Mouse (Mus musculus) liver, embryonic 15.5 days (tissue): ENCODE data around the gene Hhipl1. TPM values are rescaled to one million over a fixed set of nuclear protein-coding genes. Genes with fewer than 3 reads are reported as not detected.

ENCODE experiments used
- ATAC-seq: fragments of 200-750 bp; cut with Nextera tagmentation; 2 replicates; pipeline ENCODE4 v1.8.0; 2017; ENCODE audit warnings: moderate number of reproducible peaks, mild to moderate bottlenecking, moderate library complexity; ENCODE audit not compliant: insufficient read depth
- H3K27ac ChIP-seq: fragments of 300-500 bp; sonication (generic); replicated peaks from 2 replicates; pipeline ENCODE4 v1.5.1; 2015; ENCODE audit warnings: mild to moderate bottlenecking, inconsistent platforms
- H3K27me3 ChIP-seq: fragments of 300-500 bp; sonication (generic); 2 replicates; pipeline ENCODE4 v1.6.1; 2015; ENCODE audit warnings: mild to moderate bottlenecking, inconsistent platforms
- H3K36me3 ChIP-seq: fragments of 300-500 bp; sonication (generic); replicated peaks from 2 replicates; pipeline ENCODE4 v1.6.1; 2015; ENCODE audit warnings: moderate library complexity, mild to moderate bottlenecking, inconsistent platforms
- H3K4me1 ChIP-seq: fragments of 300-500 bp; sonication (generic); replicated peaks from 2 replicates; pipeline ENCODE4 v1.6.1; 2015; ENCODE audit warnings: inconsistent platforms
- H3K4me2 ChIP-seq: fragments of 300-500 bp; sonication (generic); 2 replicates; pipeline ENCODE4 v1.6.1; 2015; ENCODE audit warnings: moderate library complexity, mild to moderate bottlenecking, inconsistent platforms
- H3K4me3 ChIP-seq: fragments of 300-500 bp; sonication (generic); replicated peaks from 2 replicates; pipeline ENCODE4 v1.5.1; 2015; ENCODE audit warnings: mild to moderate bottlenecking, inconsistent platforms
- H3K9ac ChIP-seq: fragments of 300-500 bp; sonication (generic); 2 replicates; pipeline ENCODE4 v1.6.1; 2015; ENCODE audit warnings: moderate library complexity, mild to moderate bottlenecking, inconsistent platforms
- H3K9me3 ChIP-seq: fragments of 300-500 bp; sonication (generic); replicated peaks from 2 replicates; pipeline ENCODE4 v1.6.1; 2016; ENCODE audit warnings: inconsistent platforms
- WGBS: fragments of 180-500 bp; shearing (Covaris S2); methylation state at CpG from one replicate; pipeline ENCODE4 v1.1.7; 2015; ENCODE audit warnings: mixed read lengths; ENCODE audit not compliant: insufficient replicate concordance; 5-methylcytosine and 5-hydroxymethylcytosine counted together
- polyA plus RNA-seq: library from polyadenylated mRNA; unstranded; fragments of >200 nt; fragmentation: Nextera tagmentation; extraction: Ambion mirVana; gene quantifications from 2 replicates; pipeline ENCODE4 v1.2.1, GENCODE M21; 2015

The Hhipl1 gene
- polyA plus RNA-seq, 1 experiment from 2014 or later: 0.09 TPM

DNA sequence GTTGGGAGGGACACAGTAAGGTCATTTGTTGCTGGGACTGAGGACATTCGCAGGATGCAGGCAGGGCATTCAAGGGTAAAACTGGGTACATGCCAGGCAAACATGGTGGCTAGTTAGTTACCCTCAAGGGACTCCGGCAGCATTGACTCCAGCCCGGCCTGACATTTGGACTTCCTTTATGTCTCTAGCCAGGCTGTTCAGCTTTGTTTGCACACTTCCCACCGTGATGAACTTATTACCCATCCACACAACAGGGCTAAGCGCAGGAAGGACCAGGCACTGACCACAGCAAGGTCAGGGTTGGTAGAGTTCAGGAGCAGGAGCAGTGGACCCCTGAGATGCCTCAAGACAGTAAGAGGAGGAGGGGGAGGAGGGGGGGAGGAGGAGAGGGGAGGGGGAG lies 62.9 kb downstream of the Hhipl1 start:
- H3K4me2 ChIP-seq: no peak overlapping the region
- H3K9ac ChIP-seq: no peak overlapping the region
- H3K9me3 ChIP-seq: no peaks in the 10 kb centered on the region
- H3K4me3 ChIP-seq: no peak overlapping the region
- 45% methylated on average over 5 of the region's 5 CpGs for WGBS
- no peaks in the 10 kb centered on the region for H3K27me3 ChIP-seq
- no peaks in the 10 kb centered on the region for H3K4me1 ChIP-seq
- no peak overlapping the region for H3K27ac ChIP-seq
- no peak for ATAC-seq
- H3K36me3 ChIP-seq: no peaks in the 10 kb centered on the region

DNA sequence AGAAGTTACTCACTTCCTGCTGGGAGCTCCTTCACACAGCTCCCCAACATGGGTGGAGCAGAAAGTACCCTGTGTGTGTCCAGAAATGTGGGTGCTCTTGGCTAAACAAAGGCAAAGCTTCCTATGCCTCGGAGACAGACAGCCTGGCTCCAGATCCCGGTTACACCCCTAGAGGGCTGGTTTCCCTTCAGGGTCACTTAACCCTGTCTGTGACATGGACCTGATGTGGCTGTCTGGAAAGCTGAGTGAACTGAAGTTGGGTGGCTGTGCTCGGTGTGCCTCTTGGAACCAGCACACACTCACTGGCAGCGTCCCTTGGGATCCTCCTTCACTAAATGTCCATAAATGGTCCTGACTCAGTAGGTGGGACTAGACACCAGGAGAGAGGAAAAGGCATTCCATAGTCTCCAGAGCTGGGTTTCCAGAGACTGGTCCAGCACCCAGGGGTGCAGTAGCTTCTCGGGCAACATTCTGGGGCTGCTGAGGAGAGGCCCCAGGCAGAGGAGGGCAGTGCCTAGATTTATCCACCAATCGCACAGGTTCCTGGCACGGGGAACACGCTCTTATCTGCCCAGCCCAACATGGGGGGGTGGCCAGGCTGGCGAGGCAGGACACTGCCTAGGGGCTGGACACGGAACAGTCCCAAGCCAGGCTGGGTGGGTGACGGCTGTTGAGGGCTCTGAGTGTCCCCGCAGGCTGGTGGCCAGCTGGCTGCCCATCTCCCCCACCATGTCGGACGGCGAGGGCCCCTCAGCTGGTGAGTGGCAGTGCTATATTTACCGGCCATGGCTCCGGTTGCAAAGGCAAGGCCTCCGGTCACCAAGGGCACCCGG lies 64.7 kb downstream of the Hhipl1 start, which contains the start of gene Eml1:
Gene Eml1, plus strand, starts transcription at position 362 of the 833 bp plus-strand sequence.
- no peaks in the 10 kb centered on the region for H3K27me3 ChIP-seq
- H3K4me3 ChIP-seq: no peak within 1 kb of the TSS
- no peak within 1 kb of the TSS for H3K9ac ChIP-seq
- no peak within 1 kb of the TSS for H3K4me2 ChIP-seq
- H3K9me3 ChIP-seq: no peaks in the 10 kb centered on the region
- WGBS: 41% methylated on average over 19 of the region's 19 CpGs
- H3K36me3 ChIP-seq: no peaks in the 10 kb centered on the region
- peak; percentile 51; the same call in 1 of the 2 replicates for ATAC-seq
- H3K4me1 ChIP-seq: no peaks in the 10 kb centered on the region
- no peak within 1 kb of the TSS for H3K27ac ChIP-seq

DNA sequence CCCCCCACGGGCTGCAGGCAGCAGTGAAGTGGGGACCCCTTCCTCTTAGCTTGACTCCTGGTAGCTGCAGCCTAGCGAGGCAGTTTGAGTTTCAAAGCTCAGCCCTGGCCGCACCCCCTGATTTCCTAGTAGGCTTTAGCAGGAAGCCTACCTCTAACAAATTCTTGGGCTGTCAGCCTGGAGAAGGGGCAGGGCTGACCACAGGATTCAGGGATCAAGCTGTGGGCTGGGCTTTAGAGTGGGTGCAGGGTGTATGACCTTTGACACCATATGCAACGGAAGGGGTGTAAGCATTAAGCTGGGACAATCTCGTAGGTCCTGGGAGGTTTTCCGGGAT lies 65.3 kb downstream of the Hhipl1 start:
- Histone ChIP-seq H3K36me3 (no peaks in the 10 kb centered on the region), H3K4me1 (no peaks in the 10 kb centered on the region), H3K27ac (no peak overlapping the region), H3K4me3 (no peak overlapping the region), H3K27me3 (no peaks in the 10 kb centered on the region), H3K4me2 (no peak overlapping the region), H3K9me3 (no peaks in the 10 kb centered on the region), H3K9ac (no peak overlapping the region)
- 48% methylated on average over 6 of the region's 6 CpGs for WGBS
- ATAC-seq: no peak

DNA sequence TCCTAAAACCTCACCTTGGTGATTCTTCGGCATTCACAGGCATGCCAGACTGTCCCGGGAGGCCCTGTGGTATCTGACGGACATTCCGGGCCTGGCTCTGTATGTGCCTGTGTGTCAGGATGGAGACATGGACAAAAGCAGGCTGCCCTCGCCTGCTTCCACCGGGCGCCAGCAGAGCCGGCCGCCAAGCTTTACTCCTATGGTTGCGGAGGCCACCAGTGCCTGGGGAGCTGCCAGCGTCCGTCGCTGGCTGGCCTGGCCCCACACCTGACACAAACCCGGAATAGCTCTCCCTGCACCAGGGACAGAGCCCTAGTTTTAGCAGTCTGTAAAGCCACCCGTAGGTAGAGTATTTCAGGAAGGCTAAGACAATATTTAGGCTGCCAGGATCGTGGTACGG lies 66.2 kb downstream of the Hhipl1 start:
- Histone ChIP-seq H3K4me1 (no peaks in the 10 kb centered on the region), H3K27me3 (no peaks in the 10 kb centered on the region), H3K36me3 (no peaks in the 10 kb centered on the region), H3K4me2 (no peak overlapping the region), H3K9me3 (no peaks in the 10 kb centered on the region), H3K27ac (no peak overlapping the region), H3K9ac (no peak overlapping the region), H3K4me3 (no peak overlapping the region)
- WGBS: 73% methylated on average over 17 of the region's 17 CpGs
- no peak for ATAC-seq

DNA sequence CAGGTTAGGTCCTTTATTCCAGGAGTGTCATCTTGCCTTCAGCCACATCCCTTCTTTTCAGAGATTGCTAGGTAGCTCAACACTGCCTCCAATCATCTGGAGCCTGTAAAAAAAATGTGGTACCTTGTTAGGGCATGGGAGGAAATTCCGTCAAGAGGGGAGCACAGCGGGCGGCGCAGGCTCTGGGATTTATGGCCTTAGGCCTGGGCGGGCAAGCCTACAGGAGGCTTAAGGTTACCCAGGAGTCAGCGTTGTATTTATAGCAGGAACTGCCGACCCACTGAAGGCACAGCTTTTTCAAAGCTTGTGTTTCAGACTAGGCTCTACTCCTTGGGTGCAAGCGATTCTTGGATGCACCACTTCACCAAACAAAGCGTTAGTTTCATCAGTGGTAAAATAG lies 67.5 kb downstream of the Hhipl1 start:
- Histone ChIP-seq H3K27me3 (no peaks in the 10 kb centered on the region), H3K27ac (no peak overlapping the region), H3K36me3 (no peaks in the 10 kb centered on the region), H3K9ac (no peak overlapping the region), H3K4me2 (no peak overlapping the region), H3K4me3 (no peak overlapping the region), H3K4me1 (no peaks in the 10 kb centered on the region), H3K9me3 (no peaks in the 10 kb centered on the region)
- ATAC-seq: no peak
- 54% methylated on average over 9 of the region's 9 CpGs for WGBS

DNA sequence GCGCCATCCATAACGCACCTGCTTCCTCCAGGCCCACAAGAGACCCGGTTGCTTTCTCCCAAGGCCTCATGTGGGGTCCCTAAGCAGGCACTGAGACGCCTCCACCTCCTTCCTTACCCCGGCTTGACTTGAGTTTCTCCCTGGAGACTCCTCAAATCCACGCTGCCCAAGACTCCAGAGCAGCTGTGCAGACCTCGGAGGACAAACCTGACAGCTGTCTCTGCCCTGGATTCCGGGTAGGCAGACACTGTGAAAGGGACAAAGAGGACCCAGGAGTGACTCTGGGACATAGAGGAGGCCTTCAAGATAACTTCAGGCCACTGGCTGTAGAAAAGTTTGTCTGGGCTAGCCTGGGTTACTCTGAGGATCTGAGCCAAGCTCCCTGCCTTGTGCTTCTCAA lies 68.6 kb downstream of the Hhipl1 start:
- Histone ChIP-seq H3K9me3 (no peaks in the 10 kb centered on the region), H3K36me3 (no peaks in the 10 kb centered on the region), H3K4me3 (no peak overlapping the region), H3K4me1 (no peaks in the 10 kb centered on the region), H3K27me3 (no peaks in the 10 kb centered on the region), H3K9ac (no peak overlapping the region), H3K4me2 (no peak overlapping the region), H3K27ac (no peak overlapping the region)
- no peak for ATAC-seq
- 50% methylated on average over 8 of the region's 8 CpGs for WGBS

DNA sequence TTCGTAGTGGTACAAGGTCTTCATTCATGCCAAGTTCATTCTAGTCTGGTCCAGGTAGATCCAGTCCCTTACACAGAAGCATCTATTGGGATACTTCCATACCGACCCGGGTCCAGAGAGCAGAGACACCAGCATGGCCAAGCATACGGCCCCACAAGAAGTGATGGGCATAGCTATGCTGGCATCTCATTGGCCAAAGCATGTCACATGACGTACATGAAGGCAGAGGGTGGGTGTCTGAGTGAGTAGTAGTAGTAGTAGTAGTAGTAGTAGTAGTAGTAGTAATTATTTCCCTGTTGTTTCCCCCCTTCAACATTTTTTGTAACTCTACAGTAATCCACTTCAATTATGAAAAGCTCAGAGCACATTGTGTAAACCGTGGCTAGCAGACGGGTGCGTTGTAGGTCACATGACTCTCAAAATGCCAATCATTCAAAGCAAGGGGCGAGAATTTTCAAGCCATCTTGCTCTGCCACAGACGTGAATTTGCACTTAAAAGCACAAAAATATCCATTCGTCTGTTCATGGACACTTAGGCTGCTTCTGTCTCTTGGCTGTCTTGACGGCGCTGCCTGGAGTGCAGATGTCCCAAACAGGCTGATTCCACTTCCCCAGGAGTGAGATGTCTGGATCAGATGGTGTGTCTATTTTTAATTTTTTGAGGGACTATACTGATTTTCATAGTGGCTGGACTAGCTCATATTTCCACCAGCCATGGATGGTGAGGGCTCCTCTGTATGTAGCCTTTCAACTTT lies 72.5 kb downstream of the Hhipl1 start:
- no peaks in the 10 kb centered on the region for H3K9me3 ChIP-seq
- H3K9ac ChIP-seq: no peak overlapping the region
- H3K4me1 ChIP-seq: no peaks in the 10 kb centered on the region
- no peaks in the 10 kb centered on the region for H3K36me3 ChIP-seq
- ATAC-seq: no peak
- 74% methylated on average over 13 of the region's 13 CpGs for WGBS
- H3K4me3 ChIP-seq: no peak overlapping the region
- no peak overlapping the region for H3K4me2 ChIP-seq
- H3K27ac ChIP-seq: no peak overlapping the region
- no peaks in the 10 kb centered on the region for H3K27me3 ChIP-seq

Other genes with a start within 250 kb of the Hhipl1 start
- 53.8 and 56.0 TPM in 2 replicates for gene Setd3, start 127.0 kb upstream of the Hhipl1 start, polyA plus RNA-seq
- gene Ccnk, start 126.7 kb upstream of the Hhipl1 start, polyA plus RNA-seq: 1.4 and 1.7 TPM in 2 replicates
- 1.1 and 1.4 TPM in 2 replicates for gene Ccdc85c, start 30.8 kb upstream of the Hhipl1 start, polyA plus RNA-seq
- 0.08 and 0.09 TPM in 2 replicates for gene Cyp46a1, start 28.1 kb downstream of the Hhipl1 start, polyA plus RNA-seq
- 5.5 and 6.1 TPM in 2 replicates for gene Eml1, start 64.7 kb downstream of the Hhipl1 start, polyA plus RNA-seq
- gene Evl, start 248.4 kb downstream of the Hhipl1 start, polyA plus RNA-seq: 8.5 and 10.1 TPM in 2 replicates